Mouse (Mus musculus) liver, embryonic 14.5 days (tissue): ENCODE measurements around the gene Cela2a.

Experiments
- CTCF ChIP-seq: IDR thresholded peaks from 2 replicates; pipeline ENCODE4 v1.5.1; 2016; ENCODE audit warnings: antibody characterized with exemption, low read depth, control low read depth
- EP300 ChIP-seq: IDR thresholded peaks from 2 replicates; pipeline ENCODE4 v1.6.1; 2016; ENCODE audit warnings: antibody characterized with exemption, low read depth

GRCm38 (mm10) chr4:141796954-141797353, 29.0 kb downstream of the Cela2a start:
- TF ChIP-seq CTCF (no peak), EP300 (no peak)
